Mouse (Mus musculus): Measurements from ENCODE around the gene Ccdc97.

GRCm38 (mm10) chr7:25709961-25710360 lies 8.9 kb downstream of the Ccdc97 start:
- TF ChIP-seq CTCF (IDR thresholded peaks at IDR 0.05; ENCODE audit: extremely low read depth, insufficient read length, insufficient replicate concordance, low read depth, low read length) (no peak), POLR2A (IDR thresholded peaks at IDR 0.05; ENCODE audit: low read depth, low read length) (no peak)

Data from small intestine, adult 2 months (tissue).